Mouse (Mus musculus) midbrain, postnatal 0 days (tissue): ENCODE measurements around the gene Cx3cr1. TPM values are rescaled to one million over a fixed set of nuclear protein-coding genes. Genes with fewer than 3 reads are reported as not detected.

Experiments used
- ATAC-seq: fragments of 200-750 bp; cut with Nextera tagmentation; 2 replicates; pipeline ENCODE4 v1.8.0; 2017; ENCODE audit warnings: moderate number of reproducible peaks, mild to moderate bottlenecking, moderate TSS enrichment, moderate library complexity; ENCODE audit not compliant: low FRiP score
- DNase-seq: peaks from one replicate; pipeline ENCODE4 v3.0.0-alpha.2; 2015; ENCODE audit warnings: low spot score
- H3K27ac ChIP-seq: fragments of 300-500 bp; sonication (generic); 2 replicates; pipeline ENCODE4 v1.5.1; 2014; ENCODE audit warnings: low read depth, mild to moderate bottlenecking, low read length, mixed read lengths
- H3K27me3 ChIP-seq: fragments of 300-500 bp; sonication (generic); 2 replicates; pipeline ENCODE4 v1.6.1; 2014; ENCODE audit warnings: low read length, control low read depth, mixed read lengths; ENCODE audit not compliant: insufficient read depth
- H3K36me3 ChIP-seq: fragments of 300-500 bp; sonication (generic); 2 replicates; pipeline ENCODE4 v1.6.1; 2014; ENCODE audit warnings: low read length, control low read depth, mixed read lengths; ENCODE audit not compliant: insufficient read depth
- H3K4me1 ChIP-seq: fragments of 300-500 bp; sonication (generic); 2 replicates; pipeline ENCODE4 v1.6.1; 2014; ENCODE audit warnings: mild to moderate bottlenecking, control low read depth, antibody characterized with exemption, low read length, mixed read lengths; ENCODE audit not compliant: insufficient read depth
- H3K4me2 ChIP-seq: fragments of 300-500 bp; sonication (generic); 2 replicates; pipeline ENCODE4 v1.6.1; 2014; ENCODE audit warnings: low read depth, mild to moderate bottlenecking, low read length, mixed read lengths; ENCODE audit not compliant: poor library complexity, severe bottlenecking
- H3K4me3 ChIP-seq: fragments of 300-500 bp; sonication (generic); 2 replicates; pipeline ENCODE4 v1.5.1; 2014; ENCODE audit warnings: low read depth, mild to moderate bottlenecking, low read length, moderate library complexity
- H3K9ac ChIP-seq: fragments of 300-500 bp; sonication (generic); replicated peaks from 2 replicates; pipeline ENCODE4 v1.6.1; 2014; ENCODE audit warnings: mild to moderate bottlenecking, low read length, moderate library complexity, mixed read lengths; ENCODE audit not compliant: poor library complexity, severe bottlenecking
- H3K9me3 ChIP-seq: fragments of 300-500 bp; sonication (generic); 2 replicates; pipeline ENCODE4 v1.6.1; 2016; ENCODE audit warnings: low read length, control low read depth
- CTCF ChIP-seq: IDR thresholded peaks from 2 replicates; pipeline ENCODE4 v1.5.1; 2016; ENCODE audit warnings: antibody characterized with exemption, mild to moderate bottlenecking
- WGBS: fragments of 180-500 bp; shearing (Covaris S2); extraction: QIAGEN DNeasy Blood & Tissue Kit; methylation state at CpG from one replicate; pipeline ENCODE4 v1.1.7; 2014; 5-methylcytosine and 5-hydroxymethylcytosine counted together
- polyA plus RNA-seq: library from polyadenylated mRNA; unstranded; fragments of >200 nt; fragmentation: Nextera tagmentation; extraction: Ambion mirVana; gene quantifications from 2 replicates; pipeline ENCODE4 v1.2.1, GENCODE M21; 2015
- total RNA-seq: library from RNA; depleted of rRNA; stranded (reverse); fragments of >200 nt; gene quantifications from 2 replicates; pipeline ENCODE4 v1.2.3, GENCODE M21; 2014

The Cx3cr1 gene
- total and polyA plus RNA-seq, 2 experiments from 2014 or later: 9.0 to 19.3 TPM

- Histone ChIP-seq H3K4me3 (no peak overlapping the region), H3K9ac (no peak overlapping the region), H3K9me3 (no peaks in the 10 kb centered on the region), H3K27me3 (no peaks in the 10 kb centered on the region), H3K4me2 (no peak overlapping the region), H3K36me3 (peaks cover 3% of the 10 kb centered on the region; the same call in 1 of the 2 replicates), H3K27ac (no peak overlapping the region), H3K4me1 (no peaks in the 10 kb centered on the region)
- WGBS: 95% methylated on average over 4 of the region's 4 CpGs
- ATAC-seq (no peak), DNase-seq (no peak)
- TF ChIP-seq CTCF: no peak
Observed at GRCm38 (mm10) chr9:119975286-119975685, 94.4 kb downstream of the Cx3cr1 start.

- H3K36me3 ChIP-seq: peaks cover 3% of the 10 kb centered on the region; the same call in 1 of the 2 replicates
- no peak overlapping the region for H3K27ac ChIP-seq
- H3K4me1 ChIP-seq: no peaks in the 10 kb centered on the region
- H3K4me2 ChIP-seq: no peak overlapping the region
- ATAC-seq: no peak
- DNase-seq: no peak
- no peaks in the 10 kb centered on the region for H3K27me3 ChIP-seq
- H3K9ac ChIP-seq: no peak overlapping the region
- no peaks in the 10 kb centered on the region for H3K9me3 ChIP-seq
- WGBS: 78% methylated on average over 5 of the region's 5 CpGs
- TF ChIP-seq CTCF: 0 out of 2 replicates have a peak, but pooled peaks have one; percentile 16
- no peak overlapping the region for H3K4me3 ChIP-seq
Observed at GRCm38 (mm10) chr9:119974609-119975008, 95.1 kb downstream of the Cx3cr1 start.

- H3K9me3 ChIP-seq: no peaks in the 10 kb centered on the region
- ATAC-seq: no peak
- no peaks in the 10 kb centered on the region for H3K27me3 ChIP-seq
- no peak overlapping the region for H3K4me3 ChIP-seq
- DNase-seq: no peak
- no peak overlapping the region for H3K9ac ChIP-seq
- peak; percentile 45 for TF ChIP-seq CTCF
- H3K36me3 ChIP-seq: peaks cover 3% of the 10 kb centered on the region; the same call in 1 of the 2 replicates
- H3K27ac ChIP-seq: no peak overlapping the region
- WGBS: 91% methylated on average over 27 of the region's 27 CpGs
- H3K4me1 ChIP-seq: no peaks in the 10 kb centered on the region
- H3K4me2 ChIP-seq: no peak overlapping the region
Observed at GRCm38 (mm10) chr9:119973869-119974520, 95.7 kb downstream of the Cx3cr1 start.

GRCm38 (mm10) chr9:119973281-119973680, 96.4 kb downstream of the Cx3cr1 start:
- Histone ChIP-seq H3K9me3 (no peaks in the 10 kb centered on the region), H3K4me1 (no peaks in the 10 kb centered on the region), H3K4me2 (no peak overlapping the region), H3K36me3 (peaks cover 3% of the 10 kb centered on the region; the same call in 1 of the 2 replicates), H3K27me3 (no peaks in the 10 kb centered on the region), H3K27ac (no peak overlapping the region), H3K9ac (no peak overlapping the region), H3K4me3 (no peak overlapping the region)
- DNase-seq (no peak), ATAC-seq (no peak)
- WGBS: 90% methylated on average over 23 of the region's 23 CpGs
- TF ChIP-seq CTCF: no peak

GRCm38 (mm10) chr9:119972582-119972981, 97.1 kb downstream of the Cx3cr1 start:
- Histone ChIP-seq H3K9me3 (no peaks in the 10 kb centered on the region), H3K4me3 (no peak overlapping the region), H3K36me3 (peaks cover 3% of the 10 kb centered on the region; the same call in 1 of the 2 replicates), H3K9ac (no peak overlapping the region), H3K27ac (no peak overlapping the region), H3K4me2 (no peak overlapping the region), H3K27me3 (no peaks in the 10 kb centered on the region), H3K4me1 (no peaks in the 10 kb centered on the region)
- no peak for TF ChIP-seq CTCF
- 82% methylated on average over 12 of the region's 12 CpGs for WGBS
- DNase-seq (peak; percentile 46), ATAC-seq (no peak)

- no peak for TF ChIP-seq CTCF
- no peak for DNase-seq
- H3K27ac ChIP-seq: no peak overlapping the region
- H3K9ac ChIP-seq: no peak overlapping the region
- H3K4me2 ChIP-seq: no peak overlapping the region
- 92% methylated on average over 10 of the region's 10 CpGs for WGBS
- H3K36me3 ChIP-seq: peaks cover 3% of the 10 kb centered on the region; the same call in 1 of the 2 replicates
- H3K4me1 ChIP-seq: no peaks in the 10 kb centered on the region
- no peaks in the 10 kb centered on the region for H3K27me3 ChIP-seq
- ATAC-seq: no peak
- H3K4me3 ChIP-seq: no peak overlapping the region
- no peaks in the 10 kb centered on the region for H3K9me3 ChIP-seq
Observed at GRCm38 (mm10) chr9:119972166-119972565, 97.5 kb downstream of the Cx3cr1 start.
